Mouse (Mus musculus): ENCODE measurements around the gene Lrat. TPM values are rescaled to one million over a fixed set of nuclear protein-coding genes. Genes with fewer than 3 reads are reported as not detected.

Gene Lrat
- polyA plus RNA-seq (2012; fragmentation: generic; extraction: Trizol) = not detected
- long read RNA-seq, experiment 1 = 0 reads
- long read RNA-seq, experiment 2 = 0 reads

GRCm38 (mm10) chr3:82903613-82904205 is at the start of gene Lrat:
TSS of gene Lrat (minus strand) at chr3:82903973.
- H3ac ChIP-seq (ENCODE audit: control insufficient read depth, insufficient read length, low read depth) = no peak within 1 kb of the TSS
- H3K79me3 ChIP-seq (ENCODE audit: low read depth) = no peaks in the 10 kb centered on the region
- H3K4me3 ChIP-seq (ENCODE audit: insufficient read depth, poor library complexity, severe bottlenecking) = no peak within 1 kb of the TSS
- H3K36me3 ChIP-seq (ENCODE audit: control insufficient read depth, insufficient read depth) = no peaks in the 10 kb centered on the region
- TF ChIP-seq MYOD1 (IDR thresholded peaks at IDR 0.05; ENCODE audit: control insufficient read depth, insufficient read length, low read depth) (no peak), FOSL1 (IDR thresholded peaks at IDR 0.05; ENCODE audit: insufficient read depth, low read length, poor library complexity, severe bottlenecking) (no peak), MYOG (IDR thresholded peaks at IDR 0.05; ENCODE audit: control insufficient read depth, extremely low read depth, insufficient read length) (no peak), CEBPB (IDR thresholded peaks at IDR 0.05; ENCODE audit: low read depth) (no peak), MAX (IDR thresholded peaks at IDR 0.05) (no peak), USF1 (IDR thresholded peaks at IDR 0.05; ENCODE audit: low read depth) (no peak), CTCF (IDR thresholded peaks at IDR 0.05; ENCODE audit: control insufficient read depth, insufficient read depth, insufficient read length) (no peak)
- H3K79me2 ChIP-seq (ENCODE audit: control insufficient read depth, insufficient read depth) = no peaks in the 10 kb centered on the region
- H3K27me3 ChIP-seq (ENCODE audit: control insufficient read depth, insufficient read depth, insufficient read length) = peaks cover 13% of the 10 kb centered on the region

- Histone ChIP-seq H3K79me2 (ENCODE audit: control insufficient read depth, insufficient read depth) (no peaks in the 10 kb centered on the region), H3ac (ENCODE audit: control insufficient read depth, insufficient read length, low read depth) (no peak overlapping the region), H3K27me3 (ENCODE audit: control insufficient read depth, insufficient read depth, insufficient read length) (no peaks in the 10 kb centered on the region), H3K79me3 (ENCODE audit: low read depth) (no peaks in the 10 kb centered on the region), H3K36me3 (ENCODE audit: control insufficient read depth, insufficient read depth) (no peaks in the 10 kb centered on the region), H3K4me3 (ENCODE audit: insufficient read depth, poor library complexity, severe bottlenecking) (no peak overlapping the region)
- no peak for TF ChIP-seq MAX (IDR thresholded peaks at IDR 0.05)
- TF ChIP-seq MYOG (IDR thresholded peaks at IDR 0.05; ENCODE audit: control insufficient read depth, extremely low read depth, insufficient read length) = no peak
- no peak for TF ChIP-seq USF1 (IDR thresholded peaks at IDR 0.05; ENCODE audit: low read depth)
- TF ChIP-seq MYOD1 (IDR thresholded peaks at IDR 0.05; ENCODE audit: control insufficient read depth, insufficient read length, low read depth) = no peak
- no peak for TF ChIP-seq FOSL1 (IDR thresholded peaks at IDR 0.05; ENCODE audit: insufficient read depth, low read length, poor library complexity, severe bottlenecking)
- TF ChIP-seq CTCF (IDR thresholded peaks at IDR 0.05; ENCODE audit: control insufficient read depth, insufficient read depth, insufficient read length) = no peak
Observed at GRCm38 (mm10) chr3:82952173-82952962, 48.6 kb upstream of the Lrat start.

- H3K79me3 ChIP-seq (ENCODE audit: low read depth) = no peaks in the 10 kb centered on the region
- no peaks in the 10 kb centered on the region for H3K36me3 ChIP-seq (ENCODE audit: control insufficient read depth, insufficient read depth)
- TF ChIP-seq MYOD1 (IDR thresholded peaks at IDR 0.05; ENCODE audit: control insufficient read depth, insufficient read length, low read depth) = no peak
- no peak for TF ChIP-seq FOSL1 (IDR thresholded peaks at IDR 0.05; ENCODE audit: insufficient read depth, low read length, poor library complexity, severe bottlenecking)
- no peak for TF ChIP-seq CEBPB (IDR thresholded peaks at IDR 0.05; ENCODE audit: low read depth)
- no peak for TF ChIP-seq MAX (IDR thresholded peaks at IDR 0.05)
- TF ChIP-seq MYOG (IDR thresholded peaks at IDR 0.05; ENCODE audit: control insufficient read depth, extremely low read depth, insufficient read length) = no peak
- TF ChIP-seq USF1 (IDR thresholded peaks at IDR 0.05; ENCODE audit: low read depth) = no peak
- no peak for TF ChIP-seq CTCF (IDR thresholded peaks at IDR 0.05; ENCODE audit: control insufficient read depth, insufficient read depth, insufficient read length)
- no peaks in the 10 kb centered on the region for H3K27me3 ChIP-seq (ENCODE audit: control insufficient read depth, insufficient read depth, insufficient read length)
- no peak overlapping the region for H3K4me3 ChIP-seq (ENCODE audit: insufficient read depth, poor library complexity, severe bottlenecking)
- no peaks in the 10 kb centered on the region for H3K79me2 ChIP-seq (ENCODE audit: control insufficient read depth, insufficient read depth)
- H3ac ChIP-seq (ENCODE audit: control insufficient read depth, insufficient read length, low read depth) = no peak overlapping the region
Observed at GRCm38 (mm10) chr3:82950639-82951038, 46.9 kb upstream of the Lrat start.

GRCm38 (mm10) chr3:82950208-82950607 is 46.4 kb upstream of the Lrat start:
- TF ChIP-seq MAX (IDR thresholded peaks at IDR 0.05) = no peak
- no peak for TF ChIP-seq FOSL1 (IDR thresholded peaks at IDR 0.05; ENCODE audit: insufficient read depth, low read length, poor library complexity, severe bottlenecking)
- no peak for TF ChIP-seq CEBPB (IDR thresholded peaks at IDR 0.05; ENCODE audit: low read depth)
- no peak for TF ChIP-seq MYOD1 (IDR thresholded peaks at IDR 0.05; ENCODE audit: control insufficient read depth, insufficient read length, low read depth)
- TF ChIP-seq CTCF (IDR thresholded peaks at IDR 0.05; ENCODE audit: control insufficient read depth, insufficient read depth, insufficient read length) = no peak
- no peak for TF ChIP-seq MYOG (IDR thresholded peaks at IDR 0.05; ENCODE audit: control insufficient read depth, extremely low read depth, insufficient read length)
- TF ChIP-seq USF1 (IDR thresholded peaks at IDR 0.05; ENCODE audit: low read depth) = no peak
- Histone ChIP-seq H3K4me3 (ENCODE audit: insufficient read depth, poor library complexity, severe bottlenecking) (no peak overlapping the region), H3K36me3 (ENCODE audit: control insufficient read depth, insufficient read depth) (no peaks in the 10 kb centered on the region), H3K79me2 (ENCODE audit: control insufficient read depth, insufficient read depth) (no peaks in the 10 kb centered on the region), H3K79me3 (ENCODE audit: low read depth) (no peaks in the 10 kb centered on the region), H3ac (ENCODE audit: control insufficient read depth, insufficient read length, low read depth) (no peak overlapping the region), H3K27me3 (ENCODE audit: control insufficient read depth, insufficient read depth, insufficient read length) (no peaks in the 10 kb centered on the region)

GRCm38 (mm10) chr3:82946375-82947107 is 42.8 kb upstream of the Lrat start:
- Histone ChIP-seq H3ac (ENCODE audit: control insufficient read depth, insufficient read length, low read depth) (no peak overlapping the region), H3K27me3 (ENCODE audit: control insufficient read depth, insufficient read depth, insufficient read length) (no peaks in the 10 kb centered on the region), H3K36me3 (ENCODE audit: control insufficient read depth, insufficient read depth) (no peaks in the 10 kb centered on the region), H3K79me2 (ENCODE audit: control insufficient read depth, insufficient read depth) (no peaks in the 10 kb centered on the region), H3K79me3 (ENCODE audit: low read depth) (no peaks in the 10 kb centered on the region), H3K4me3 (ENCODE audit: insufficient read depth, poor library complexity, severe bottlenecking) (no peak overlapping the region)
- TF ChIP-seq FOSL1 (IDR thresholded peaks at IDR 0.05; ENCODE audit: insufficient read depth, low read length, poor library complexity, severe bottlenecking) (no peak), USF1 (IDR thresholded peaks at IDR 0.05; ENCODE audit: low read depth) (no peak), MAX (IDR thresholded peaks at IDR 0.05) (no peak)
